Mouse (Mus musculus): Measurements from ENCODE around the gene Rad51d. TPM values are rescaled to one million over a fixed set of nuclear protein-coding genes. Genes with fewer than 3 reads are reported as not detected.

Rad51d gene
- polyA plus RNA-seq, 1 experiment from 2014 or later = 14.4 TPM

- H3K4me3 ChIP-seq (ENCODE audit: low read depth, low read length) = no peak overlapping the region
- no peak overlapping the region for H3K4me2 ChIP-seq (replicated peaks; ENCODE audit: low read depth, low read length)
- peaks cover 8% of the 10 kb centered on the region; the same call in 1 of the 2 replicates for H3K4me1 ChIP-seq (ENCODE audit: control insufficient read depth, insufficient read depth, low read length)
- no peak for ATAC-seq (ENCODE audit: insufficient number of reproducible peaks, insufficient read depth, low FRiP score, low read depth)
- H3K9ac ChIP-seq (replicated peaks; ENCODE audit: low read depth, low read length) = no peak overlapping the region
- no peaks in the 10 kb centered on the region for H3K36me3 ChIP-seq (ENCODE audit: control insufficient read depth, insufficient read depth, low read length)
- WGBS = 78% methylated on average over 3 of the region's 3 CpGs
- no peaks in the 10 kb centered on the region for H3K27me3 ChIP-seq (ENCODE audit: control insufficient read depth, insufficient read depth, low read length)
- H3K27ac ChIP-seq (ENCODE audit: low read length) = no peak overlapping the region
- no peaks in the 10 kb centered on the region for H3K9me3 ChIP-seq (ENCODE audit: control insufficient read depth, low read depth, low read length)
Observed at GRCm38 (mm10) chr11:82846938-82847337, 43.5 kb downstream of the Rad51d start.

DNA sequence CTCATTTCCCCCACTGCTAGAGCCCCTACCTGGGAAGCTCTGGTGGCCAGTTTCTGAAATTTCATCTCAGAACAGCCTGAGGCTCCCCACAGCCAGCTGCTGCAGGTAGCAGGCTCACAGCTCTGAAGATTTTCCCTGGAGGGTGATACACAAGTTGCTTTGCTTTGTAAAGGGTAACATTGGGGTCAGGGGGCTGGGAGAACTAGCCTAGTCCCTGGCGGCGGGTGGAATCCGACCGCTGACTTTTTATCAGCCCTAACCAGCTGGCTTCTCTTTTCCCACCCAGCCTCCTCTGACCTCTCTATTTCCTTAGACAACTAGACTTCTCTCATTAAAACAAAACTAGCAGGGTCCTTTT, 44.4 kb downstream of the Rad51d start:
- no peaks in the 10 kb centered on the region for H3K36me3 ChIP-seq (ENCODE audit: control insufficient read depth, insufficient read depth, low read length)
- H3K4me1 ChIP-seq (ENCODE audit: control insufficient read depth, insufficient read depth, low read length) = peaks cover 8% of the 10 kb centered on the region; the same call in 1 of the 2 replicates
- H3K4me3 ChIP-seq (ENCODE audit: low read depth, low read length) = no peak overlapping the region
- peak; percentile 54; the same call in 1 of the 2 replicates for ATAC-seq (ENCODE audit: insufficient number of reproducible peaks, insufficient read depth, low FRiP score, low read depth)
- peak overlapping the region; percentile 30; the same call in 1 of the 2 replicates for H3K27ac ChIP-seq (ENCODE audit: low read length)
- H3K4me2 ChIP-seq (replicated peaks; ENCODE audit: low read depth, low read length) = peak overlapping the region; percentile 26; the same call in 1 of the 2 replicates
- H3K27me3 ChIP-seq (ENCODE audit: control insufficient read depth, insufficient read depth, low read length) = no peaks in the 10 kb centered on the region
- H3K9me3 ChIP-seq (ENCODE audit: control insufficient read depth, low read depth, low read length) = no peaks in the 10 kb centered on the region
- no peak overlapping the region for H3K9ac ChIP-seq (replicated peaks; ENCODE audit: low read depth, low read length)
- WGBS = 19% methylated on average over 4 of the region's 4 CpGs

DNA sequence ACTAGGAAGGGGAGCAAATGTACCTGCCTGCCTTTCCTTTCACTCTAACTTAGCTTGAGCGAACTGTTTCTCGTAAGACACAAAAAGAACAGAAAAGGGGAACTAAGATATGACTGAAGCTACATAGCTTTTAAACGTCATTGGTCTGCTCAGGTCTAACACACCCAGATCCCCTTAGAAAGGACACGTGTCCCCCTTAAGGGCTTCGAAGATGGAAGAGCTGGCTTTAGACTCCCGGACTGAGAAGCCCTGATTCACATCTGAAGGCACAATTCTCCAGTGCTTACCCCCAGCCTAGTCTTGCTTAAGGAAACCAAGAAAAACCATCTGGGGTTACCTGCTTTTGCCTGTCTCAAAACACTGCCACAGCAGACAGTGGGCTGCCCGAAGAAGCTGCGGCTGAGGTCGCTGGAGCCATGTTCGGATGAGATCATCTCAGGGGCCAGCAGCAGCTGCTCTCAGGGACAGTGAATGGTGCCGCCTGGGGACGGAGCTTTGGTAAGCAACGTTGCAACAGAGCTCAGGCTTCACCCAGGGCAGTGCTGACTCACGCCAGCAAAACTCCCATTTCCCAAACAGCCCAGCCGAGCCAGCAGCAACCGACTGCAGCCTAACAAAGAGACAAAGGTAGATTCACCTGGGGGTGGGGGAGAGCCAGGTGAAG, 44.9 kb downstream of the Rad51d start:
- Histone ChIP-seq H3K4me1 (ENCODE audit: control insufficient read depth, insufficient read depth, low read length) (peaks cover 8% of the 10 kb centered on the region; the same call in 1 of the 2 replicates), H3K4me2 (replicated peaks; ENCODE audit: low read depth, low read length) (peak overlapping the region; percentile 26; the same call in 1 of the 2 replicates), H3K27me3 (ENCODE audit: control insufficient read depth, insufficient read depth, low read length) (no peaks in the 10 kb centered on the region), H3K4me3 (ENCODE audit: low read depth, low read length) (no peak overlapping the region; the same call in 1 of the 2 replicates), H3K27ac (ENCODE audit: low read length) (peak overlapping the region; percentile 30; the same call in 1 of the 2 replicates), H3K9me3 (ENCODE audit: control insufficient read depth, low read depth, low read length) (no peaks in the 10 kb centered on the region), H3K36me3 (ENCODE audit: control insufficient read depth, insufficient read depth, low read length) (no peaks in the 10 kb centered on the region), H3K9ac (replicated peaks; ENCODE audit: low read depth, low read length) (no peak overlapping the region)
- peak; percentile 88 for ATAC-seq (ENCODE audit: insufficient number of reproducible peaks, insufficient read depth, low FRiP score, low read depth)
- WGBS = 26% methylated on average over 16 of the region's 16 CpGs

DNA sequence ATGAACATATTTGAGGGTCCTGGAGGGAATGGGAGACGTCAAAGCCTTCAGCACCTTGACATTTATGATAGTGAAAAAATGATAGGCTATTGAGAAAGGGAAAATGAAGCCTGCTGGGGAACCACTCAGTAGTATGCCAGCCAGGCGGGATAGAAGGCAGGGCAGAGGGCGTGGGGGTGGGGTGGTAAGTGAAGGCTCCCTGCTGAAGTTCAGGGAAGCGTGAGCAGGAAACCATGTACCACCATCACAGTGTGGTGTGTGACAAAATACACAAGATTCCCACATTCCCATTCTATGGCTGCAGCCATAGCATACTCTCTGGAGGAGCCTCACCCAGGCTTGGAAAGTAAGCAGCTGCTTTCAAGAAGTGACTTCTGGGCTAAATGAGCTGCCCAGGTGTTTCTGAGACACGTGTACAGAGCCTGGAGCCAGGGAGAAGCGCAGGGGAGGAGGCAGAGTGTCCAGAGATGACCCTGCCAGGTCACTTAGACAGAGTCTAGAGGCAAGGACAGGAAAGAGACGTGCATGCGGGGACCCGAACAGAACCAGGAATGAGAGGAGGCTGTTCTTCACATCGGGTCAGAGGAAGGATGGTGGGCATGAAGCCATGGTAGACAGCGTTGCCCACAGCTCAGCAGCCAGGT, 45.5 kb downstream of the Rad51d start:
- no peaks in the 10 kb centered on the region for H3K27me3 ChIP-seq (ENCODE audit: control insufficient read depth, insufficient read depth, low read length)
- no peaks in the 10 kb centered on the region for H3K36me3 ChIP-seq (ENCODE audit: control insufficient read depth, insufficient read depth, low read length)
- ATAC-seq (ENCODE audit: insufficient number of reproducible peaks, insufficient read depth, low FRiP score, low read depth) = no peak
- H3K4me1 ChIP-seq (ENCODE audit: control insufficient read depth, insufficient read depth, low read length) = peaks cover 8% of the 10 kb centered on the region; the same call in 1 of the 2 replicates
- H3K9me3 ChIP-seq (ENCODE audit: control insufficient read depth, low read depth, low read length) = no peaks in the 10 kb centered on the region
- no peak overlapping the region for H3K4me2 ChIP-seq (replicated peaks; ENCODE audit: low read depth, low read length)
- no peak overlapping the region for H3K4me3 ChIP-seq (ENCODE audit: low read depth, low read length)
- H3K9ac ChIP-seq (replicated peaks; ENCODE audit: low read depth, low read length) = no peak overlapping the region
- no peak overlapping the region for H3K27ac ChIP-seq (ENCODE audit: low read length)
- 68% methylated on average over 11 of the region's 11 CpGs for WGBS

- H3K27me3 ChIP-seq (ENCODE audit: control insufficient read depth, insufficient read depth, low read length) = no peaks in the 10 kb centered on the region
- H3K4me1 ChIP-seq (ENCODE audit: control insufficient read depth, insufficient read depth, low read length) = no peaks in the 10 kb centered on the region
- WGBS = 53% methylated on average over 5 of the region's 5 CpGs
- H3K9me3 ChIP-seq (ENCODE audit: control insufficient read depth, low read depth, low read length) = no peaks in the 10 kb centered on the region
- H3K4me3 ChIP-seq (ENCODE audit: low read depth, low read length) = no peak overlapping the region
- no peaks in the 10 kb centered on the region for H3K36me3 ChIP-seq (ENCODE audit: control insufficient read depth, insufficient read depth, low read length)
- no peak overlapping the region for H3K4me2 ChIP-seq (replicated peaks; ENCODE audit: low read depth, low read length)
- no peak for ATAC-seq (ENCODE audit: insufficient number of reproducible peaks, insufficient read depth, low FRiP score, low read depth)
- H3K9ac ChIP-seq (replicated peaks; ENCODE audit: low read depth, low read length) = no peak overlapping the region
- no peak overlapping the region for H3K27ac ChIP-seq (ENCODE audit: low read length)
Observed at GRCm38 (mm10) chr11:82838511-82838910, 51.9 kb downstream of the Rad51d start.

GRCm38 (mm10) chr11:82837848-82838247, 52.6 kb downstream of the Rad51d start:
- Histone ChIP-seq H3K27me3 (ENCODE audit: control insufficient read depth, insufficient read depth, low read length) (no peaks in the 10 kb centered on the region), H3K27ac (ENCODE audit: low read length) (no peak overlapping the region), H3K4me3 (ENCODE audit: low read depth, low read length) (no peak overlapping the region), H3K9me3 (ENCODE audit: control insufficient read depth, low read depth, low read length) (no peaks in the 10 kb centered on the region), H3K36me3 (ENCODE audit: control insufficient read depth, insufficient read depth, low read length) (no peaks in the 10 kb centered on the region), H3K4me2 (replicated peaks; ENCODE audit: low read depth, low read length) (no peak overlapping the region), H3K9ac (replicated peaks; ENCODE audit: low read depth, low read length) (no peak overlapping the region), H3K4me1 (ENCODE audit: control insufficient read depth, insufficient read depth, low read length) (no peaks in the 10 kb centered on the region)
- WGBS = 72% methylated on average over 7 of the region's 7 CpGs
- ATAC-seq (ENCODE audit: insufficient number of reproducible peaks, insufficient read depth, low FRiP score, low read depth) = no peak

GRCm38 (mm10) chr11:82837192-82837591, 53.2 kb downstream of the Rad51d start:
- no peak overlapping the region for H3K4me2 ChIP-seq (replicated peaks; ENCODE audit: low read depth, low read length)
- H3K4me3 ChIP-seq (ENCODE audit: low read depth, low read length) = no peak overlapping the region
- H3K9me3 ChIP-seq (ENCODE audit: control insufficient read depth, low read depth, low read length) = no peaks in the 10 kb centered on the region
- H3K27ac ChIP-seq (ENCODE audit: low read length) = no peak overlapping the region
- 0 out of 2 replicates have a peak, but pooled peaks have one; percentile 23 for ATAC-seq (ENCODE audit: insufficient number of reproducible peaks, insufficient read depth, low FRiP score, low read depth)
- WGBS = 62% methylated on average over 7 of the region's 7 CpGs
- H3K9ac ChIP-seq (replicated peaks; ENCODE audit: low read depth, low read length) = no peak overlapping the region
- no peaks in the 10 kb centered on the region for H3K36me3 ChIP-seq (ENCODE audit: control insufficient read depth, insufficient read depth, low read length)
- H3K4me1 ChIP-seq (ENCODE audit: control insufficient read depth, insufficient read depth, low read length) = no peaks in the 10 kb centered on the region
- H3K27me3 ChIP-seq (ENCODE audit: control insufficient read depth, insufficient read depth, low read length) = no peaks in the 10 kb centered on the region

DNA sequence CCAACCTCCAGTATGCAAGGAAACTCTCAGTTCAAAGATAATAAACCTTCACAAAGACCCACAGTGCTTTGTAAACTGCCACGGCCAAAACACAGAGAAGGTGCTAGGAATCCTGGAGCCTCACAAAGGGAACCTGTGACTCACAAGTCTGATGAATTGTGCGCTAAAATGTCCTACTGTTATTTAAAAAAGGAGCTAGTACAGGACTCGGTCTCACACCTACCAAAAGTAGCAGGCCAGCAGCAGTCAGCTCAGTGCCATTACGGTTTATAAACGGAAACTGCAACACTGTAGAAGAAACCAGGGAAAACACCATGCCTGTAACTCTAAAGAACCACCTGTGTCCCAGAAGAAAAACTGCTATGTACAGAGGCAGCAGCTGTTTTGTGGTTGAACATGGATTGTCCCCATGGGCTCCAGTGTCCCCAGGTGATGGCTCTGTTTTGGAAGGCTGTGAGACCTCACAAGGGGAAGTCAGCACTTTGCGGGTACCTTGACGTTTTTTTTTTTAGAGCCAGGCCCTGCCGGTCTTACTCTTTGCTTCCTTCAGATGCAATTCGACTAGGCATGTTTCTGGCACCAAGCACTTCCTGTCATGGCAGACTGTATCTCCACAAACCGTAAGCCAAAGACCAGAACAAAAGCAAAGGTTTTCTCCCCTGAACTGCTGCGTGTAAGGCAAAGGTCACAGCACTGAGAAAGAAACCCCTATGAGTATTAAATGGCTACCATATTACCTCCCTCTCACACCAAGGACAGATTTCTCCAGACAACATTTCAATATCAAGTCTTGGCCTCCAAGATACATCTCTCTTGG, 54.6 kb downstream of the Rad51d start:
- WGBS = 71% methylated on average over 11 of the region's 11 CpGs
- no peak for ATAC-seq (ENCODE audit: insufficient number of reproducible peaks, insufficient read depth, low FRiP score, low read depth)
- Histone ChIP-seq H3K9ac (replicated peaks; ENCODE audit: low read depth, low read length) (no peak overlapping the region), H3K4me3 (ENCODE audit: low read depth, low read length) (no peak overlapping the region), H3K9me3 (ENCODE audit: control insufficient read depth, low read depth, low read length) (no peaks in the 10 kb centered on the region), H3K36me3 (ENCODE audit: control insufficient read depth, insufficient read depth, low read length) (no peaks in the 10 kb centered on the region), H3K4me1 (ENCODE audit: control insufficient read depth, insufficient read depth, low read length) (peaks cover 9% of the 10 kb centered on the region; the same call in 1 of the 2 replicates), H3K27me3 (ENCODE audit: control insufficient read depth, insufficient read depth, low read length) (no peaks in the 10 kb centered on the region), H3K27ac (ENCODE audit: low read length) (no peak overlapping the region), H3K4me2 (replicated peaks; ENCODE audit: low read depth, low read length) (no peak overlapping the region)

Measured in stomach, embryonic 14.5 days (tissue).